Mouse (Mus musculus) liver, embryonic 14.5 days (tissue): ENCODE data around the gene Ugt1a6b. TPM values are rescaled to one million over a fixed set of nuclear protein-coding genes. Genes with fewer than 3 reads are reported as not detected.
"Not testable (repeated sequence)": the region's sequence is repeated elsewhere in the genome, so short reads cannot be mapped to it uniquely, and the experiment has no call there.

Experiments used
- ATAC-seq: fragments of 200-750 bp; cut with Nextera tagmentation; 2 replicates; pipeline ENCODE4 v1.8.0; 2017; ENCODE audit warnings: moderate number of reproducible peaks, mild to moderate bottlenecking, moderate library complexity; ENCODE audit not compliant: insufficient read depth
- DNase-seq, 3 experiments: peaks; one replicate each; pipeline ENCODE4 v3.0.0-alpha.2; 2012 to 2013; ENCODE audit warnings: low read depth in 3 of 3, low spot score in 3 of 3
- H3K27ac ChIP-seq: fragments of 300-500 bp; sonication (generic); 2 replicates; pipeline ENCODE4 v1.5.1; 2014; ENCODE audit warnings: moderate library complexity, mild to moderate bottlenecking, control low read depth, inconsistent platforms
- H3K27me3 ChIP-seq: fragments of 300-500 bp; sonication (generic); 2 replicates; pipeline ENCODE4 v1.6.1; 2014; ENCODE audit warnings: mild to moderate bottlenecking, low read length, moderate library complexity; ENCODE audit not compliant: control insufficient read depth, insufficient read depth
- H3K36me3 ChIP-seq: fragments of 300-500 bp; sonication (generic); replicated peaks from 2 replicates; pipeline ENCODE4 v1.6.1; 2014; ENCODE audit warnings: low read depth; ENCODE audit not compliant: control insufficient read depth, insufficient read depth
- H3K4me1 ChIP-seq, 2 experiments: fragments of 200-500 bp in 1 of 2; fragments of 300-500 bp in 1 of 2; sonication (generic) in 1 of 2; replicated peaks; 2 replicates each; pipeline ENCODE4 v1.6.1; 2012 to 2014; ENCODE audit warnings: antibody characterized with exemption in 1 of 2, inconsistent platforms in 1 of 2, low read length in 1 of 2; ENCODE audit not compliant: control insufficient read depth in 2 of 2, insufficient read depth in 2 of 2
- H3K4me2 ChIP-seq: fragments of 300-500 bp; sonication (generic); 2 replicates; pipeline ENCODE4 v1.6.1; 2014; ENCODE audit warnings: low read depth, mild to moderate bottlenecking, control low read depth, moderate library complexity
- H3K4me3 ChIP-seq, 2 experiments: fragments of 200-500 bp in 1 of 2; fragments of 300-500 bp in 1 of 2; sonication (generic) in 1 of 2; 2 replicates each; pipeline ENCODE4 v1.5.1; 2012 to 2014; ENCODE audit warnings: low read depth in 2 of 2, low read length in 2 of 2, mild to moderate bottlenecking in 2 of 2, control low read depth in 1 of 2, inconsistent platforms in 1 of 2, moderate library complexity in 1 of 2; ENCODE audit not compliant: insufficient read depth in 1 of 2
- H3K9ac ChIP-seq: fragments of 300-500 bp; sonication (generic); replicated peaks from 2 replicates; pipeline ENCODE4 v1.6.1; 2014; ENCODE audit warnings: mild to moderate bottlenecking, control low read depth, moderate library complexity
- H3K9me3 ChIP-seq: fragments of 300-500 bp; sonication (generic); 2 replicates; pipeline ENCODE4 v1.6.1; 2016; ENCODE audit warnings: low read length, mixed read lengths; ENCODE audit not compliant: control insufficient read depth
- CTCF ChIP-seq: IDR thresholded peaks from 2 replicates; pipeline ENCODE4 v1.5.1; 2016; ENCODE audit warnings: antibody characterized with exemption, low read depth, control low read depth
- EP300 ChIP-seq: IDR thresholded peaks from 2 replicates; pipeline ENCODE4 v1.6.1; 2016; ENCODE audit warnings: antibody characterized with exemption, low read depth
- WGBS: fragments of 180-500 bp; shearing (Covaris S2); extraction: QIAGEN DNeasy Blood & Tissue Kit; methylation state at CpG from one replicate; pipeline ENCODE4 v1.1.7; 2014; ENCODE audit not compliant: insufficient replicate concordance; 5-methylcytosine and 5-hydroxymethylcytosine counted together
- polyA plus RNA-seq, 2 experiments: library from polyadenylated mRNA; depleted of rRNA in 1 of 2; stranded (reverse) in 1 of 2; unstranded in 1 of 2; fragments of >200 nt; fragmentation: Nextera tagmentation in 1 of 2; extraction: Ambion mirVana in 1 of 2; gene quantifications; 2 replicates each; pipeline versions ENCODE4 v1.2.1 to v1.2.3; 2012 to 2014

Ugt1a6b gene
- polyA plus RNA-seq, 2 experiments = 3.1 to 4.8 TPM

GRCm38 (mm10) chr1:88104667-88105430 is 1.8 kb downstream of the Ugt1a6b start:
- Histone ChIP-seq H3K36me3 (no peaks in the 10 kb centered on the region), H3K27me3 (no peaks in the 10 kb centered on the region), H3K9ac (no peak overlapping the region), H3K9me3 (no peaks in the 10 kb centered on the region), H3K4me2 (no peak overlapping the region), H3K4me3 (no peak overlapping the region), H3K27ac (no peak overlapping the region), H3K4me1 (peaks cover 0 to 15% of the 10 kb centered on the region in 2 experiments; a peak in 2 of 4 replicates)
- TF ChIP-seq EP300 = no peak
- no peak for TF ChIP-seq CTCF
- ATAC-seq = no peak
- WGBS = 51% methylated on average over 1 of the region's 1 CpGs
- no peak for DNase-seq

- H3K4me3 ChIP-seq = no peak overlapping the region
- no peak overlapping the region for H3K9ac ChIP-seq
- DNase-seq = peak in 1 of 3 experiments; percentile 10
- peaks cover 0 to 15% of the 10 kb centered on the region in 2 experiments; a peak in 2 of 4 replicates for H3K4me1 ChIP-seq
- H3K9me3 ChIP-seq = no peaks in the 10 kb centered on the region
- TF ChIP-seq EP300 (no peak), CTCF (no peak)
- no peaks in the 10 kb centered on the region for H3K36me3 ChIP-seq
- 42% methylated on average over 2 of the region's 2 CpGs for WGBS
- ATAC-seq = no peak
- H3K27me3 ChIP-seq = no peaks in the 10 kb centered on the region
- no peak overlapping the region for H3K27ac ChIP-seq
- no peak overlapping the region for H3K4me2 ChIP-seq
Measured at GRCm38 (mm10) chr1:88105656-88106055, 2.6 kb downstream of the Ugt1a6b start.

GRCm38 (mm10) chr1:88109027-88109557 is 6.0 kb downstream of the Ugt1a6b start:
- not testable (repeated sequence) for H3K27me3 ChIP-seq, H3K9me3 ChIP-seq, H3K9ac ChIP-seq, DNase-seq, H3K36me3 ChIP-seq, H3K4me3 ChIP-seq, H3K27ac ChIP-seq, H3K4me2 ChIP-seq
- H3K4me1 ChIP-seq = peaks cover 0 to 11% of the 10 kb centered on the region in 2 experiments; a peak in 2 of 4 replicates
- WGBS = 50% methylated on average over 2 of the region's 2 CpGs
- 0 out of 2 replicates have a peak, but pooled peaks have one; percentile 10 for TF ChIP-seq EP300
- ATAC-seq = peak; percentile 99

- 45% methylated on average over 2 of the region's 2 CpGs for WGBS
- not testable (repeated sequence) for H3K9ac ChIP-seq, H3K4me3 ChIP-seq, H3K27me3 ChIP-seq, H3K4me2 ChIP-seq, H3K36me3 ChIP-seq, H3K9me3 ChIP-seq, DNase-seq
- peak; percentile 49; the same call in 1 of the 2 replicates for ATAC-seq
- Histone ChIP-seq H3K4me1 (peaks cover 0 to 10% of the 10 kb centered on the region in 2 experiments; a peak in 2 of 4 replicates), H3K27ac (0 out of 2 replicates have a peak overlapping the region, but pooled peaks have one; percentile 31)
Measured at GRCm38 (mm10) chr1:88109604-88110003, 6.6 kb downstream of the Ugt1a6b start.

GRCm38 (mm10) chr1:88112769-88113168 is 9.7 kb downstream of the Ugt1a6b start:
- not testable (repeated sequence) for H3K27me3 ChIP-seq, H3K27ac ChIP-seq, H3K4me3 ChIP-seq, H3K9ac ChIP-seq, H3K4me1 ChIP-seq, H3K9me3 ChIP-seq, ATAC-seq, DNase-seq, H3K4me2 ChIP-seq, H3K36me3 ChIP-seq
- WGBS = 60% methylated on average over 6 of the region's 6 CpGs
